Mouse (Mus musculus): ENCODE measurements around the gene Arhgap1.
"Not testable (repeated sequence)": the region's sequence is repeated elsewhere in the genome, so short reads cannot be mapped to it uniquely, and the experiment has no call there.

Arhgap1 gene

DNA sequence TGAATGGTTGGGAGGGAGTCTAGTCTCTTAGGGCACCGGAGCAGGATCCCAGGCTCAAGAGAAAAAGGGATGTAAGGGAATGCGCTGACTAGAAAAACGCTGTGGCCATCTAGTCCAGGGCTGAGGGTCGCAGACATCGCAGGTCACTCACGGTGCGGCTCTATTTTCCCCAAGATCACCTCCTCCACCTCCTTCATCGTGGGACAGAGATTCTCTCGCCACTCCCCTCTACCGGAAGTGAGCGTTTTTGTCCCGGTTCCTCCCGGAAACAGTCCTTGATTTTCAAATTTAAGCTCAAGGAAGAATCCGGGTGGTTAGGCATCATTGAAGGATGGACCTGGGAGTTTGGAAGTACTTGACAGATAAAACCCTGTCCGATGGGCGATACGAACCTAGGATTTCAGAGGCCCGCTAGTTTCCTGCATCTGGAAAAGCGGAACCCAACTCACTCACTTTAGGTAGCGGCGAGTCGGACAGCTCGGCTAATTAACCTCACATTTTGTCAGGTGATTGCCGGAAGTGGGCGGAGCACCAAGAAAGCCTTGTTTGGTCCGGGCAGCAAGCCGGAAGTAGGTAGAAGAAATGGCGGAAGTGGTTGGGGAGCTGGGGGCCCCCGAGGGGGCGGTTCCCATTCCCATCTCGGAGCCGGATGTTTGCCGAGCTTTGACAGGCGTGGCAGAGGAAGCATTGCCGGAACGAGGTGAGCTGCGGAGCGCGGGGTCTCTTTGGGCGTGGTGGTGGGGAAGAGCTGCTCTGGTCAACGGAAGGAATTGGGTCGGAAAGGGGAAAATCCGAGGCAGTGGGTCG lies at the start of gene Arhgap1, which contains the start of gene Zfp408:
Gene Arhgap1, plus strand, starts transcription at position 308 of the 807 bp plus-strand sequence.
Gene Zfp408, minus strand, starts transcription at position 239 of the 807 bp plus-strand sequence.
- DNase-seq = peak; percentile 97 to 99

DNA sequence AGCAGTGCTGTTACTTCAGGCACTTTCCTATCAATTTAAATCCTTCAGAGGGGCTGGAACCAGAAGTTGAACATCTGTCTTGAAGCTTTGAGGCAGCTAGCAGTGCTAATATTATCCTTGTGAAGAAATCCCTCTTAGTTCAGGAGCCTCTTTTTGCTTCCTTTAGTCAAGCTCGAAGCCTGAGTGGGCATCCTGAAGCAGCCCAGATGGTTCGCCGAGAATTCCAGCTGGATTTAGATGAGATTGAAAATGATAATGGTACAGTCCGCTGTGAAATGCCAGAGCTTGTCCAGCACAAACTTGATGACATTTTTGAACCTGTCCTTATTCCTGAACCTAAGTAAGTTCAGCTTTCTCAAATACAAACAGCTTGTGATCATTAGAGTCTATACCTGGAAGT lies 49.2 kb upstream of the Arhgap1 start:
- DNase-seq = no peak

DNA sequence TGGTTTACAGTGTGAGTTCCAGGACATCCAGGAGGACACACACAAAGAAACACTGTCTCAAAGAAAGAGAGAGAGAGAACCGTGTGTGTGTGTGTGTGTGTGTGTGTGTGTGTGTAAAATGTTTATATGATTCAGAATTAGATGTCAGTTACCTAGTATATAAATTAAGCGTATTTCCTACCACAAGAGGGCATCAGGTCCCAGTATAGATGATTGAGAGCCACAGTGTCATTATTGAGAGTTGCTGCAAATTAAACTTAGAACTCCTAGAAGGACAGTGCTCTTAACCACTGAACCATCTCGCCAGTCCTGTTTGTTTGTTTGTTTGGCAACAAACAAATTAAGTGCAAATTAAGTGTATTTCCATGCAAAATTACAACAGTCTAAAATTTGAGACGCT lies 47.3 kb upstream of the Arhgap1 start:
- no peak for DNase-seq

DNA sequence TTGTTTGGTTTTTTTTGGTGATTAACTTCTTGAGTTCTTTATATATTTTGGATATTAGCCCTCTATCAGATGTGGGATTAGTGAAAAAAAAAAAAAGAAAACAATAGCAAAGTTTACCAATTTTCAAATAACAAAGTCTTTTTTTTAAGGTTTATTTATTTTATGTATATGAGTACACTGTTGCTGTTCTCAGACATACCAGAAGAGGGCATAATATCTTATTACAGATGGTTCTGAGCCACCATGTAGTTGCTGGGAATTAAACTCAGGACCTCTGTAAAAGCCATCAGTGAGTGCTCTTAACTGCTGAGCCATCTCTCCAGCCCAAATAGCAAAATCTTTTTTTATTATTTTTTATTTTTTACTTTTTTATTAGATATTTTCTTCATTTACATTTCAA lies 40.3 kb upstream of the Arhgap1 start:
- DNase-seq = not testable (repeated sequence)

DNA sequence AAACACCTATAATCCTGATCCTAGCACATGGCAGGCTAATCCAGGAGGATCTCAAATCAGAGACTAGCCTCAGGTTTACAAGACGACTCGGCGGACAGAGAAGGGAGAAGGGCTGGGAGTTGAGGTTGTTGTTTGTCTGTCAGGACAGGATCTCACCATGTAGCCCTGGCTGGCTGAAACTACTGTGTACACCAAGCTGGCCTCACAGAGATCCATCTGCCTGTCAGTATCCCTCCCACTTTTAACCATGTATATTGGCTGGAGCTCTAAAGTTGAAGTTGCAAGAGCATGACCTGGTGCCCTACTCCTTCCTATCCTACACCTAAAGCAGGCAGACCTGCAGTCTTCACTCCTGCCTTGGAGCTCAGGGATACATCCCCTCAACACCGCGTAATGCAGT lies 27.3 kb upstream of the Arhgap1 start:
- no peak for DNase-seq

DNA sequence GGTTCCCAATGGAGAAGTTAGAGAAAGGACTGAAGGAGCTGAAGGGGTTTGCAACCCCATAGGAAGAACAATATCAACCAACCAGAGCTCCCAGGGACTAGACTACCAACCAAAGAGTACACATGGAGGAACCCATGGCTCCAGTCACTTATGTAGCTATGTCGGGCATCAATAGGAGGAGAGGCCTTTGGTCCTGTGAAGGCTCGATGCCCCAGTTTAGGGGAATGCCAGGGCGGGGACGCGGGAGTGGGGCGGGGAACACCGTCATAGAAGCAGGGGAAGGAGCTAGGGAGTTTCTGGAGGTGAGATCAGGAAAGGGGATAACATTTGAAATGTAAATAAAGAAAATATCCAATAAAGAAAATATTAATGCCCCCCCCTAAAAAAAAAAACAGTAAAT lies 26.3 kb upstream of the Arhgap1 start:
- not testable (repeated sequence) for DNase-seq

DNA sequence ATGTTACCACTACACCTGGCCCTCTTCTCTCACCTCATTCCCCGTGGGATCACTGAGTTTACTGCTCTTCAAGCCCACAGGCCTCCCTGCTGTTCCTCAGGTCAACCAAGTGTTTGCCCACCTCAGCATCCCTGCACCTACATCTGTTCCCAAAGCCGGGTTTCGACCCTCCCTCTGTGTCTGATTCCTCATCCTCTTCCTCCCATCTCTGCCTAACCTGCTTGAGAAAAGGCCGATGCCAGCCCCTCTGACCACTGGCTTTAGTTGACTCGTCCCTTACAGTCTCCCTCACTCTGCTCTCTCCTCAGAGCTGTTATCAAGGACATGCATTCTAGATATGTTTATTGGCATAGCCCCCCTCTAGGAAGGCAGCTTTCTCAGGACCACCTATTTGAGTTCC lies 22.2 kb upstream of the Arhgap1 start:
- DNase-seq = no peak

DNA sequence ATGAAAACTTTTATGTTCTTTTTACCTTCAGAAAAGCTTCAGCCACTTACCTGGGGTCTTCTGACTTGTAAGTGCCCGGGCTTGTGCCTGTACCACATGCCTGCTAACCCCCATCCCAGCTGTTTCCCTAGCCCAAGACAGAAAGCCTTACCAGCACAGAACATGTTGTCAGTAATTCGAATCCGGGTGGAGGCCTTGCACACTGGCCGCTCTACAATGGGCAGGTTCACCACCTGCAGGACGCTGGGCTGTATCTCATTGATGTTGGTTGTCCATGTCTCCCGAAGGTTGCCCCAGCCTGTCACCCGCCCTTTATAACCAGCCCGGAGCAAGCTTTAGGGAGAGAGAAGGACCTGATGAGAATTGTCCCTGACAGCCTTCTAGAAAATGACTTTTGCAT lies 21.5 kb upstream of the Arhgap1 start:
- no peak for DNase-seq

DNA sequence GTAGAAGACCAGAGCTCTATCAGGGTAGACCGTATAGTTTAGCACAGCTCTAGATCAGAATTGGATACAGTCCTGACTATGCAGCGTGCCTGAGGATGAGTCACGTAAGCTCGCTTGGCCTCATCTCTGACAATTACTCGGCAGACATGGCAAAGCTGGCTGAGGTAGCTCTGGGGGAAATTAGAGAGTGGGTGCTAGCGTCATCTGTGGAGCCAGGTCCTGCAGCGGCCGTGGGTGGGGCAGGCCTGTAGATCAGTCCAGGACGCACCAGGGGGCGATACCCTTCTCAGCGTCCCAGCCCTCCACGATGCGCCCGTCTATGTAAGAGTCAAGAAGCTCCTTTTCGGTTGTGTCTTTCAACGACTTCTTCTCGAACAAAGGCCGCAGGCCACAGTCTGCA lies 20.0 kb upstream of the Arhgap1 start:
- DNase-seq = no peak

DNA sequence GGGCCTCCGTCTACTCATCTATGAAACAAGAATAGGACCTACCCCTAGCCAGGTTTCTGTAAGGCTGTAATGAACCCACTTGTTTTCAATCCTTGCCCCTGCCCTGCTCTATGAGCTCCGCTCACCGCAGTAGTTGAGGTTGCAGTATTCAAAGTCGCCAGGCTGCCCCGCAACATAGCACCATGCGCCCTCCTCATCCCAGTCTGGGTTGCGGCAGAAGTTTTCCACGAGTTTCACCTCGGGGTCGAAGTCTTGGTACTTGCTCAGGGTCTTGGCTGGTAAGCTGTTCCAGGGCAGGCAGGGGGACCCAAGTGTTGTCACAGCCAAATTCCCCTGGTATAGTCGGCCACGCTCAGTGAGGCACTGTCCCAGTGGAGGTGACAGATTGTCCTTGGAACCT lies 19.3 kb upstream of the Arhgap1 start:
- no peak for DNase-seq

DNA sequence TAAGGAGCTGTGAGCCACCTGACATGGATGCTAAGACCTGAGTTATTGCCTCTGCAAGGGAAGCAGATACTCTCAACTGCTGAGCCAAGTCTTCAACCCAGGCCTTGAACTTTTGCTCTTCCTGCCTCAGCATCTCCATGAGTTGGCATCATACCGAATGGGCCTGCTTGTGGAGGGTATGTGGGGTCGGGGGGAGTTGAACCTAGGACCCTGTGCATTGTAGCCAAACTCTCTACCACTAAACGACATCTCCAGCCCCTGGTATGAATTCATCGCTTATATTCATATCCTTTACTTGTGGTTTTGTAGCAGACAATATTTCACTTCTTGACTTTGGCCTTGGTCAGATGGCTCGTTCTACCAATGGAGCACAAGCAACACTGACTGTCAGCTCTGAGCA lies 17.8 kb upstream of the Arhgap1 start:
- no peak for DNase-seq

DNA sequence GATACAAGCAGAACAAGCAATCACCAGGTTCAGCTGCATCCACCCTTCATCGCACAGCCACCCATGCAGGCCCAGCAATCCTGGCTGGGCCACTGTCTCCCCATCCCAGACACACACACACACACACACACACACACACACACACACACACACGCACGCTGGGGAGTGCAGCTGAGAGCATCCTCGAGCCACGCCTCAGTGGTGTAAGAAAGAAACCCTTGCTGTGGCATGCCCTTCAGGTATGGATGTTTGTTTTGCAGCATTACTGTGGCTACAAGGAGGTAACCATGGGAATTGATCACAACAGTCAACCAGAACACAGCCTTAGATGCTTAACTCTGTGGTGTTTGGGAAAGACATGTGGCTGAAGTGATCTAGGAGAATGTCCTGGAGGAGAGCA lies 17.3 kb upstream of the Arhgap1 start:
- no peak for DNase-seq

DNA sequence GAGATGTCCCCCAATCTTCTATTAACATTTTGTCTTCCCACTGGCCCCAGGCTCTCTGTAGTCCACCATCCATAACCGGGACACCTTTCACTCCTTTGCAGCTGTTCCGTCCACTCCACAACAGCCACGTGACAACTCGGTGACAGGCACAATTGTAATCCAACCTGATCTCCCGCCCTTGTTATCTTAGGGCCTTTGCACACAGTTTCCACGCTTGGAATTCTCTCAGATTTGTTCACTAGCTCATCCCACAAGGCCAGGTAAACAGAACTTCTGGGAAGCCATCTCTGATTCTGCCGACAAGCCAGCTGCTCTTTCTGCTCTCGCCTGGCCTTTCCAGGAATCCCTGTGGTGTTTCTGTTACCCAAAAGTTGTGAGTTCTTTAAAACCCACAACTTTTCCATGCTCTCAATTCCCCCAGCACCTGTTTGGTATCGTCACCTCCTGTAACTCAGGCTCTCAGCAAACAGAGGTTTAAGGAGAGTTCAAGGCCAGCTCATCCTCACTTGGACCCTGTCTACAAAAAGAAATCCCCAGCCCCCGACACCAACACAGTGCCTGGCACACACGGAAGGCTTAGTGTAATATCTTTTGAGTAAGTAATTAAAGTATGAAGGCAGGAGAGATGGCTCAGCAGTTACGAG lies 16.2 kb upstream of the Arhgap1 start:
- DNase-seq = no peak

DNA sequence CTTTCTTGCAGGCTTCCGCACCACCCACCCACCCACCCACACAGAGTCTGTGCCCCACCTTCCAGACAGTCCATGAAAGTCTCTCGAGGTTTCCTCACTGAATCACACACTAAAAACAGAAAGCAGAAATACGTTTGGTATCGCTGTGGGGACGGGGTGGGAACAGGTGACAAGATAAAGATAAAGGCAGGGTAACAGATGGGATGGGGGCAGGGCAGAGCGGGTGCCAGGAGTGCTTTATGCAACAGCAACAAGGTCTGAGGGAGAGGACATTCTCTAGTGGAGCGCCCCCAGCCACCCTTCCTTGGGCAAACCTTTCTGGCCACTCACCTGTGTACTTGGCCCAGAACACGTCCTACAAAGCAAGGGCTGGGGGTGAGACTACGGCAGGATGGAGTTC lies 14.8 kb upstream of the Arhgap1 start:
- peak; percentile 43 to 57 for DNase-seq

DNA sequence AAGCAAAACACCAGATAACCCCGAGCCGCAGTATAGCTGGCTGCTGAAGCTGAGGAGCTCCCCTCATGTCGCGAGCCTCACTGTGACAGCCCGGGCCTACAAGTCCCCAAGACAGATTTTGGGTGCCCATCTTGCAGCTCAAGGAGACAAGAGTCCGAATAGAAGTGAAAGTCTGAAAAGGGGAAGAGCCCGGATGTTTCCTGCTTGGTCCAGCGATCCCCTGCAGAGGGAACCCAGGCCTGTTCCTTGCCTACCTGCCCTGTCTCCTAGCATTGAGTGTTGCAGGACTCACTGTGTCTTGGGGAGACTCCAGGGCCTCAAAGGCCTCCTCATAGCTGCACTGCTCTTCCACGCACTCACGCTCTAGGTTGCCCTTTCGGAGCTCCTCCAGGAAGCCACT lies 14.2 kb upstream of the Arhgap1 start:
- no peak for DNase-seq

DNA sequence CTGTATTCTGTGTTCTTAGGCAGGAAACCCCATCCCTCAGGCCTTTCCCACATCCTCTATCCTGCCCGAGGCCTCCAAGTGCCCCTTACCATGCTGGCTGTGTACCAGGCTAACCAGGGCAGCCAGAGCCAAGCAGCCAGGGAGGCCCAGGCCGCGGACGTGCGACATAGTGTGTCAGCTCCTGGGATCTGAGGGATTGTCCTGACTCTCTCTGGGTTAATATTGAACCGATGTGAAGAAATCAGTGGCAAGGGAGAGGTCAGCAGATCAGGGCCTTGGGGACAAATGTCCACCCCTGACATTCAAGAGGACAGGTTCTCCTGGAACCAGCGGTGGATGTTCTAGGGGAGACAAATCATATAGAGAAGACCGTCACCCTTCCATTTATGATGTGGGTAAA lies 13.4 kb upstream of the Arhgap1 start, which contains the start of gene F2:
Gene F2, minus strand, starts transcription at position 186 of the 400 bp plus-strand sequence.
- no peak for DNase-seq

DNA sequence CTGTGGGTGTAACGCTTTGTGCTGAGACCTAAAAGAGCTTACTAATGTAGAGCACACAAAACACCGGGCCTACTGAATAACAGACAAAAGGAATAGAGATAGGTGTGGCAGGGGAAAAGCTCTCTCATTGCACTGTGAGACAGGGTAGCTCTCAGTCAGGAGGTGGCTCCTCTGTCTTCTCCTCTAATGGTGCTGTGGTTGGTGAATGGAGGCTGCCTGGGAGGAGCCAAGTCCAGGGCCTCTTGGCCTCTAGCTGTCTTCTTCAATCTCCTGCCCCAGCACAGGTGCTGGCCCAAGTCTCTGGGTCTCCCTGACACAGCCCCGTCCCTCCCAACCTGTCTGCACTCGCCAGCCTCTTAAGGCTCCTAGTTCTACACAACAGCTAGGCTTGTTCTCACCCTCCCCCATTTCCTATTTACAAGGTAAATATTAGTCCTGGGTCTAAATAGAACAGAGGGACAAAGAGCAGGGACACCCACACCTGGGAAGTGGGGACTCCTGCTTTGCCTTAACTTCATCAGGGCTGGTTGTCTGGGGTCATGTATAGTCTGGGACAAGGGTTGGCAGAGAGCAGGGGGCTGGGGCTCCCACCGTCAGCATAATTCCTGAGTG lies 12.8 kb upstream of the Arhgap1 start:
- DNase-seq = no peak

DNA sequence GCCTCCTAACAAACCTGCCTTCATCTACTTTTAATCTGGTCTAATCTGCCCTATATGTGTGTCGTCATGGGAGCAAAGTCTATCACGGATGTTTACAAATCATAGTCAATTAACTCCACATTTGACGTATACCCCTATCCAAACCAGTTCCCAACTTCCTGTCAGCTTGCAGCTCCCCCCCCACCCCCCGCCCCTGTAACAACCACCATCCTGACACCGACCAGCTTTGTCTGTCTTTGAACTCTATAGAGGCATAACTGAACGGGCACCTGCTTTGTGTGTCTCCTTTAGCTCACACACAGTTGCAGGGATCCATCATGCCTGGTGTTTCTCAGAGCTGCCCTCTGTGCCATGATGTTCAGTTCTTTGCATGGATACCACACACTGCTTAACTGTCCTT lies 10.7 kb upstream of the Arhgap1 start:
- no peak for DNase-seq

DNA sequence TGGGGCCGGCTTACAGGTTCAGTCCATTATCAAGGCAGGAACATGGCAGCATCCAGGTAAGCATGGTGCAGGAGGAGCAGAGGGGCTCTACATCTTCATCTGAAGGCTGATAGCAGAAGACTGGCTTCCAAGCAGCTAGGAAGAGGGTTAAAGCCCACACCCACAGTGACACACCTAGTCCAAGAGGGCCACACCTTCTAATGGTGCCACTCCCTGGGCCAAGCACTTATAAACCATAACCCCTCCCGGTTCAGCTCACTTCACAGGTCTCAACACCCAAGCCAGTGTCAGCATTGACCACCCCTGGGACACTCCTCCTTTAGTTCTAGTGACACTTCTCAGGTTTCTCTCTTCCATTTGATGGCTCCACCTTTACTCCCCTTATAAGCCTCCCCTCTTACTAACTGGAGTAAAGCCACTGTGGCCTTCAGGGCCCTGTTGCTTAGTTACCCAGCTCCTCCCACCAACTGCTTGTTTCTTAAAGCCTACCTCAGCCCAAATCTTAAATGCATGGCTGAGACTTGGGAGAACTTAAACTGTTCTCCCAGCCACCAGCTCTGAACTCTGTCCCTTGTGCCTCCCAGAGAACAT lies 6.7 kb upstream of the Arhgap1 start:
- no peak for DNase-seq

DNA sequence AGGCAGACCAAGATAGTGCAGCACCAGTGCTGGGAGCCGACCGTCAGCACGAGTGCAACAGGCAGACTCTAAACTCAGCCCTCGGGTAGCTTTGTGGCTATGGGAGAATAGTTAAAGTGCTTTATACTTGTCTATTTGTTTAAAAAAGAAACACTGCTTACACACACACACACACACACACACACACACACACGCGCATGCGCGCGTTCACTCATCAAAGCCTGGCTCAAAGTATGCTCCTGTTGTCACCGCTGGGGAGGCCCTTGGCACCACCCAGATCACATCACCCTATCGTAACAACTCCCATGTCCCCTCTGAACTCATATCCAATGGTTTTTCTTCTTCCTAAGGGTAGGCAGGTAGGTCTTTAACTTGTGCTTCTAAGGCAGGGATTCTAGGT lies 5.6 kb upstream of the Arhgap1 start:
- no peak for DNase-seq

DNA sequence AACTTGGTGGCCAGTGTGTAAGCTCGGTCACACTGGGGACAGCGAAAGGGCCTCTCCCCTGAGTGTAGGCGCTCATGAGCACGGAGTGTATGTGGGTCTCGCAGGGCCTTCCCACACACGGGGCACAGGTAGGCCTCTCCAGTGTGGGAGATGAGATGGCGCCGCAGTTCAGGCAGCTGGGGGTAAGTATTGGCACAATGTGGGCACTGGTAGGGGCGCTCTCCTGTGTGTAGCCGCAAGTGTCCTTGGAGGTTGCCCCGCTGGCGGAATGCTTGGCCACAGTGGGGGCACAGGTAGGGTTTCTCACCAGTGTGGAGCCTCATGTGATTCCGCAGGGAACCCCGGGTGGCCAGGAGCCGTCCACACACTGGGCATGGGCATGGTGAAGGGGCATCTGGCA lies 4.3 kb upstream of the Arhgap1 start:
- DNase-seq = no peak

DNA sequence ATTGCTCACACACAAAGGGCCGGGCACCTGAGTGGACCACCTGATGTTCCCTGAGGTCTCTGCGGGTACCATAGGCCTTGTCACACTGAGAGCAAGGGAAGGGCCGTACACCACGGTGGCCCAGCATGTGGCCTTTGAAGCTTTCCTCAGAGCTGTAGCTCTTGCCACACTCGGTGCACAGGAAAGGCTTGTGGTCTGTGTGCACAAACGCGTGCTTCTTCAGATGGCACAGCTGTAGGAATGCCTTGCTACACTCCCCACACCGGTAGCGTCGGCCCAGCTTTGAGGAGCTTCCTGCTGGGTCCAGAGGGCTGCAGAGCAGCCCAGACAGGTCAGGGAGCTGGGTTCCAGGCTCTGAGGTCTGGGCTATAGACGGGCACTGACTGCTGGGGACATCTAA lies 3.8 kb upstream of the Arhgap1 start:
- DNase-seq = no peak

DNA sequence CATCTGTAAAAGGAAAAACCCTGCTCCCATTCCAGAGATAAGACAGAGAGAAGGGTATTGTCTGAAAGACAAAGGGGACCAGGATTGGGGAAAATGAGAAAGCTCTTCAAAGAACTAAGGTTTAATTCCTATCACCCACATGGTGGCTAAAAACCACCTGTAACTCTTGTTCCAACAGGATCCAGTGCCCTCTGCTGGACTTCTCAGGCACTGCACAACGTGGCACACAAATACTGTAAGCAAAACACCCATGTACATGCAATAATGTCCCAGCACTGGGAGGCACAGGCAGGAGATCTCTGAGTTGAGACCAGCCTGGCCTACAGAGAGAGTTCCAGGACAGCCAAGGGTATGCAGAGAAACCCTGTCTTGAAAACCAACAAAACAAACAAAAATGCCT lies 2.9 kb upstream of the Arhgap1 start:
- DNase-seq = peak; percentile 64 to 67

DNA sequence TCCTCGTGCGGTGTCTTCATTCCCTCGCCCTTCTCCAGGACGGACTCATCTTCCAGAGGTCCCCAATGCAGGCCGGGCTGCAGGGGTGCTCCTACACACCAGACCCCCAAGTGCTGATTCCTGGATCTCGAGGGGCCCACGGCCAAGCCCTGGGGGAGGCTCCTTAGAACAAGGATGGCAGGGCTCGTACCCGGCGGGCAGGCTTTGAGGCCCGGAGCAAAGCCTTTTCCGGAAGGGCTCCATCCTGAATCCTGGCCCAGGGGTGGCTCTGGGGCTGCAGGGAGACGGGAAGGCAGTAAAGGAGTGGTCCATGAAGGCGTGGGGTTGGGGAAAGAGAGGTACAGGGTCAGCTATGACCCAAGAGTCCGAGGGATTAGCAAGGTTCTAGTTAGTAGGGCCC lies 508 bp upstream of the Arhgap1 start:
- DNase-seq = no peak
